Mouse (Mus musculus) midbrain, embryonic 11.5 days (tissue): ENCODE measurements around the gene Prkag2. TPM values are rescaled to one million over a fixed set of nuclear protein-coding genes. Genes with fewer than 3 reads are reported as not detected.
"Not testable (repeated sequence)": the region's sequence is repeated elsewhere in the genome, so short reads cannot be mapped to it uniquely, and the experiment has no call there.

Source experiments
- ATAC-seq: fragments of 200-750 bp; cut with Nextera tagmentation; 2 replicates; pipeline ENCODE4 v1.8.0; 2017; ENCODE audit warnings: moderate TSS enrichment, moderate library complexity; ENCODE audit not compliant: low FRiP score
- DNase-seq: peaks from one replicate; pipeline ENCODE4 v3.0.0; 2015; ENCODE audit warnings: low spot score; ENCODE audit errors: missing footprints
- H3K27ac ChIP-seq: fragments of 300-500 bp; sonication (generic); 2 replicates; pipeline ENCODE4 v1.5.1; 2014; ENCODE audit warnings: low read depth, low read length
- H3K27me3 ChIP-seq: fragments of 300-500 bp; sonication (generic); 2 replicates; pipeline ENCODE4 v1.6.1; 2014; ENCODE audit warnings: mild to moderate bottlenecking, low read length, moderate library complexity, mixed read lengths; ENCODE audit not compliant: control insufficient read depth, insufficient read depth
- H3K36me3 ChIP-seq: fragments of 300-500 bp; sonication (generic); 2 replicates; pipeline ENCODE4 v1.6.1; 2014; ENCODE audit warnings: mild to moderate bottlenecking, low read length, moderate library complexity, mixed read lengths; ENCODE audit not compliant: control insufficient read depth, insufficient read depth
- H3K4me1 ChIP-seq: fragments of 300-500 bp; sonication (generic); 2 replicates; pipeline ENCODE4 v1.6.1; 2014; ENCODE audit warnings: low read length; ENCODE audit not compliant: control insufficient read depth, insufficient read depth
- H3K4me2 ChIP-seq: fragments of 300-500 bp; sonication (generic); 2 replicates; pipeline ENCODE4 v1.6.1; 2014; ENCODE audit warnings: mild to moderate bottlenecking, moderate library complexity
- H3K4me3 ChIP-seq: fragments of 300-500 bp; sonication (generic); 2 replicates; pipeline ENCODE4 v1.5.1; 2014; ENCODE audit warnings: low read depth, low read length
- H3K9ac ChIP-seq: fragments of 300-500 bp; sonication (generic); 2 replicates; pipeline ENCODE4 v1.6.1; 2014; ENCODE audit warnings: low read length
- H3K9me3 ChIP-seq: fragments of 300-500 bp; sonication (generic); 2 replicates; pipeline ENCODE4 v1.6.1; 2016; ENCODE audit warnings: low read length; ENCODE audit not compliant: control insufficient read depth
- whole genome bisulfite sequencing: fragments of 180-500 bp; shearing (Covaris S2); extraction: QIAGEN DNeasy Blood & Tissue Kit; methylation state at CpG from one replicate; pipeline ENCODE4 v1.1.7; 2014; 5-methylcytosine and 5-hydroxymethylcytosine counted together
- polyA plus RNA-seq: library from polyadenylated mRNA; unstranded; fragments of >200 nt; fragmentation: Nextera tagmentation; extraction: Ambion mirVana; gene quantifications from 2 replicates; pipeline ENCODE4 v1.2.1, GENCODE M21; 2014

Gene Prkag2
- polyA plus RNA-seq, 1 experiment from 2014 or later: 59.8 TPM

- no peaks in the 10 kb centered on the region for H3K4me1 ChIP-seq
- H3K36me3 ChIP-seq: no peaks in the 10 kb centered on the region
- H3K27ac ChIP-seq: no peak overlapping the region
- no peaks in the 10 kb centered on the region for H3K9me3 ChIP-seq
- H3K4me3 ChIP-seq: no peak overlapping the region
- no peaks in the 10 kb centered on the region for H3K27me3 ChIP-seq
- no peak overlapping the region for H3K4me2 ChIP-seq
- no peak overlapping the region for H3K9ac ChIP-seq
- WGBS: 86% methylated on average over 3 of the region's 3 CpGs
- ATAC-seq: no peak
- no peak for DNase-seq
These were observed 277.7 kb downstream of the Prkag2 start for GRCm38 (mm10) chr5:24822781-24823180.

- H3K27ac ChIP-seq, H3K4me3 ChIP-seq, ATAC-seq, H3K27me3 ChIP-seq, H3K4me1 ChIP-seq, H3K4me2 ChIP-seq, H3K9ac ChIP-seq, H3K36me3 ChIP-seq, H3K9me3 ChIP-seq: not testable (repeated sequence)
- WGBS: 92% methylated on average over 3 of the region's 3 CpGs
- DNase-seq: peak; percentile 57
These were observed 278.2 kb downstream of the Prkag2 start for GRCm38 (mm10) chr5:24822231-24822630.

DNA sequence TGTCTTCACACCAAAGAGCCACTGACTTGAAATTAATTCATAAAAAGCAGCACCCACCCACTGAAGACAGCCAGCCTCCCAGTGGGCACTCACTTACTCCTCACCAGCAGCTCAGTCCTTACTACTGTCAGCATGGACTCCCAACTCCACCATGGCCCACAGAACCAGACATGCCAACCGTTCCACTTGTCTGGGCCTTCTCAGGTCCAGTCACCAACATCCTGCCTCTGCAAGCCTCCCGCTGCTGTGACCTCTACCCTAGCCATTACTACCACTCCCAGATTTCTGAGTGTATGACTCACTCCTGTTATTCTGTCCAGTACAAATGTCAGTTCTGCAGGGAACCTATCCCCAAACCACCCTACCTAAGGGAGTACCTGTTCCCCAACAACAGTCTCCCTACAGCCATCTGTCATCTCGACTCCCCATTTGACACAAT, 279.0 kb downstream of the Prkag2 start:
- Histone ChIP-seq H3K27me3 (no peaks in the 10 kb centered on the region), H3K27ac (no peak overlapping the region), H3K9ac (no peak overlapping the region), H3K9me3 (no peaks in the 10 kb centered on the region), H3K36me3 (peaks cover 4% of the 10 kb centered on the region; the same call in 1 of the 2 replicates), H3K4me3 (no peak overlapping the region), H3K4me1 (no peaks in the 10 kb centered on the region), H3K4me2 (no peak overlapping the region)
- DNase-seq: peak; percentile 83
- ATAC-seq: no peak
- WGBS: 90% methylated on average over 3 of the region's 3 CpGs

DNA sequence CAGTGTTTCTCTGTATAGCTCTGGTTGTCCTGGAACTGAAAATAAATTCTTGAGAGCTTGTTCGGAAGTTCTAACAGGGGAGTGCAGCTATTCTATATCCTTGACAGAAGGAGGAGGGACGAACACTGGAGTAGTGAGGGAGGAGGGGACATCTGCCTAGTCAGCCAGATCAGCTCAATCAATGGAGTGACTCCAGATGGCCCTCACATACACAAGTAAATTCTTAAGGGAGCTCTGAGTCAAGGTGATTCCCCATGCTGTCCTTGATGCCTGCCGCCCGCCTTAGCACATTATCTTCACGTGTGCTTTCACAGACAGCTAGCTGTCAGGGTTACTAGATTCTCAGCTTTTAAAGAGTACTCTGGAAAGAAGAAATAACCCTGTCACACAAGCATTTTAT, 279.8 kb downstream of the Prkag2 start:
- Histone ChIP-seq H3K9ac (no peak overlapping the region), H3K27me3 (no peaks in the 10 kb centered on the region), H3K27ac (no peak overlapping the region), H3K9me3 (no peaks in the 10 kb centered on the region), H3K4me2 (no peak overlapping the region), H3K4me1 (no peaks in the 10 kb centered on the region), H3K4me3 (no peak overlapping the region), H3K36me3 (peaks cover 4% of the 10 kb centered on the region; the same call in 1 of the 2 replicates)
- no peak for ATAC-seq
- WGBS: 66% methylated on average over 5 of the region's 5 CpGs
- no peak for DNase-seq

GRCm38 (mm10) chr5:24817191-24817590, 283.3 kb downstream of the Prkag2 start:
- H3K4me2 ChIP-seq: no peak overlapping the region
- H3K36me3 ChIP-seq: peaks cover 13% of the 10 kb centered on the region; the same call in 1 of the 2 replicates
- DNase-seq (peak; percentile 64), ATAC-seq (no peak)
- no peaks in the 10 kb centered on the region for H3K4me1 ChIP-seq
- H3K27ac ChIP-seq: no peak overlapping the region
- H3K4me3 ChIP-seq: no peak overlapping the region
- WGBS: 66% methylated on average over 4 of the region's 4 CpGs
- H3K9ac ChIP-seq: no peak overlapping the region
- H3K27me3 ChIP-seq: no peaks in the 10 kb centered on the region
- no peaks in the 10 kb centered on the region for H3K9me3 ChIP-seq

GRCm38 (mm10) chr5:24813946-24814345, 286.5 kb downstream of the Prkag2 start:
- ATAC-seq (no peak), DNase-seq (peak; percentile 35)
- H3K36me3 ChIP-seq: peaks cover 19% of the 10 kb centered on the region
- H3K9me3 ChIP-seq: no peaks in the 10 kb centered on the region
- WGBS: 93% methylated on average over 3 of the region's 3 CpGs
- no peak overlapping the region for H3K27ac ChIP-seq
- no peak overlapping the region for H3K4me3 ChIP-seq
- no peak overlapping the region for H3K9ac ChIP-seq
- H3K27me3 ChIP-seq: no peaks in the 10 kb centered on the region
- H3K4me2 ChIP-seq: no peak overlapping the region
- H3K4me1 ChIP-seq: no peaks in the 10 kb centered on the region

GRCm38 (mm10) chr5:24813005-24813404, 287.4 kb downstream of the Prkag2 start:
- Histone ChIP-seq H3K27me3 (no peaks in the 10 kb centered on the region), H3K9ac (no peak overlapping the region), H3K27ac (no peak overlapping the region), H3K4me3 (no peak overlapping the region), H3K9me3 (no peaks in the 10 kb centered on the region), H3K36me3 (peaks cover 22% of the 10 kb centered on the region), H3K4me2 (no peak overlapping the region), H3K4me1 (no peaks in the 10 kb centered on the region)
- WGBS: 86% methylated on average over 4 of the region's 4 CpGs
- DNase-seq (no peak), ATAC-seq (no peak)

Other genes with a start within 250 kb of the Prkag2 start
- not detected in 2 replicates for gene Galntl5, start 80.8 kb upstream of the Prkag2 start, polyA plus RNA-seq
- 40.3 and 41.3 TPM in 2 replicates for gene Galnt11, start 121.3 kb upstream of the Prkag2 start, polyA plus RNA-seq
- gene E130116L18Rik, start 122.5 kb upstream of the Prkag2 start, polyA plus RNA-seq: not detected in 2 replicates